Mouse (Mus musculus): ENCODE data around the gene Vps11.
"Not testable (repeated sequence)": the region's sequence is repeated elsewhere in the genome, so short reads cannot be mapped to it uniquely, and the experiment has no call there.

Gene Vps11

GRCm38 (mm10) chr9:44314910-44315309 lies 46.6 kb downstream of the Vps11 start:
- DNase-seq (ENCODE audit: low spot score in 2 of 2), result no peak

- no peak for DNase-seq (ENCODE audit: low spot score in 2 of 2)
Observed at GRCm38 (mm10) chr9:44314257-44314547, 47.3 kb downstream of the Vps11 start.

- no peak for DNase-seq (ENCODE audit: low spot score in 2 of 2)
Observed at GRCm38 (mm10) chr9:44313476-44314256, 47.8 kb downstream of the Vps11 start.

GRCm38 (mm10) chr9:44311136-44312134 lies 50.0 kb downstream of the Vps11 start:
- no peak for DNase-seq (ENCODE audit: low spot score in 2 of 2)

GRCm38 (mm10) chr9:44310750-44311135 lies 50.7 kb downstream of the Vps11 start:
- DNase-seq (ENCODE audit: low spot score in 2 of 2), result no peak

- no peak for DNase-seq (ENCODE audit: low spot score in 2 of 2)
Observed at GRCm38 (mm10) chr9:44309756-44310155, 51.7 kb downstream of the Vps11 start.

- DNase-seq (ENCODE audit: low spot score in 2 of 2), result peak in 1 of 2 experiments; percentile 39
Observed at GRCm38 (mm10) chr9:44307248-44307647, 54.2 kb downstream of the Vps11 start.

GRCm38 (mm10) chr9:44306532-44306931 lies 54.9 kb downstream of the Vps11 start:
- DNase-seq (ENCODE audit: low spot score in 2 of 2), result no peak

- DNase-seq (ENCODE audit: low spot score in 2 of 2), result peak; percentile 98 to 99
Observed at GRCm38 (mm10) chr9:44305466-44306079, 55.9 kb downstream of the Vps11 start, which contains the start of gene Hinfp. Gene Hinfp (minus strand): TSS chr9:44305671.

GRCm38 (mm10) chr9:44300001-44300400 lies 61.5 kb downstream of the Vps11 start:
- not testable (repeated sequence) for DNase-seq (ENCODE audit: low spot score in 2 of 2)
